Mouse (Mus musculus): ENCODE measurements around the gene Scd2.

DNA sequence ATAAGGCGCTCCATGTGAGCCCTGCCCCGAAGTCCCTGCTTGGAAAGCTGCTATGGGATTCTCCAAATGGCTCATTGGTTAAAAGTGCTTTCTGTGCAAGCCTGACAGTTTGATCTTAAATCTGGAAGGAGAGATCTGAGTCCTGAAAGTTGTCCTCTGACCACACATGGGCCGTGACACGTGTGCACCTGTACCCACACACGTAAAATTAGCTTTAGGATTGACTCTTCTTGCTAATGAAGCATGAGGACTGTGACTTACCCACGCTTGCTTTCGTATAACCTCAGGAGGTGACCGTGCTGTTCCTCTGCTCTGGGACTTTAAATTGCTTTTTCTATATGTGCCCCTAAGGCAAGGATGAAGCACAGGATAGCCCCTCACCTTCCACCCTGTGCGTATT is 5.6 kb downstream of the Scd2 start:
- TF ChIP-seq CTCF (IDR thresholded peaks at IDR 0.05; ENCODE audit: control insufficient read depth, insufficient read depth, insufficient replicate concordance, low read depth, low read length) = no peak
- TF ChIP-seq POLR2A (IDR thresholded peaks at IDR 0.05; ENCODE audit: control insufficient read depth, low read depth, low read length) = no peak

Measured in testis, adult 2 months (tissue).